Mouse (Mus musculus) hindbrain, embryonic 14.5 days (tissue): ENCODE results near the gene Rhobtb1. TPM values are rescaled to one million over a fixed set of nuclear protein-coding genes. Genes with fewer than 3 reads are reported as not detected.
A peak's percentile ranks its signal among the peaks of the same experiment; 100 is the strongest.

Source experiments
- ATAC-seq: fragments of 200-750 bp; cut with Nextera tagmentation; 2 replicates; pipeline ENCODE4 v1.8.0; 2017; ENCODE audit warnings: moderate number of reproducible peaks, mild to moderate bottlenecking, moderate TSS enrichment, moderate library complexity; ENCODE audit not compliant: low FRiP score
- DNase-seq: peaks from one replicate; pipeline ENCODE4 v3.0.0-alpha.2; 2015; ENCODE audit warnings: low spot score
- H3K27ac ChIP-seq: fragments of 300-500 bp; sonication (generic); 2 replicates; pipeline ENCODE4 v1.5.1; 2014; ENCODE audit warnings: mild to moderate bottlenecking, moderate library complexity
- H3K27me3 ChIP-seq: fragments of 300-500 bp; sonication (generic); 2 replicates; pipeline ENCODE4 v1.6.1; 2014; ENCODE audit warnings: mild to moderate bottlenecking, low read length, mixed read lengths; ENCODE audit not compliant: control insufficient read depth, insufficient read depth
- H3K36me3 ChIP-seq: fragments of 300-500 bp; sonication (generic); replicated peaks from 2 replicates; pipeline ENCODE4 v1.6.1; 2014; ENCODE audit not compliant: control insufficient read depth, insufficient read depth
- H3K4me1 ChIP-seq: fragments of 300-500 bp; sonication (generic); replicated peaks from 2 replicates; pipeline ENCODE4 v1.6.1; 2014; ENCODE audit warnings: antibody characterized with exemption, low read length, mixed read lengths; ENCODE audit not compliant: control insufficient read depth, insufficient read depth
- H3K4me2 ChIP-seq: fragments of 300-500 bp; sonication (generic); replicated peaks from 2 replicates; pipeline ENCODE4 v1.6.1; 2014; ENCODE audit warnings: mild to moderate bottlenecking, moderate library complexity
- H3K4me3 ChIP-seq: fragments of 300-500 bp; sonication (generic); replicated peaks from 2 replicates; pipeline ENCODE4 v1.5.1; 2014; ENCODE audit warnings: mild to moderate bottlenecking, low read length
- H3K9ac ChIP-seq: fragments of 300-500 bp; sonication (generic); 2 replicates; pipeline ENCODE4 v1.6.1; 2014
- H3K9me3 ChIP-seq: fragments of 300-500 bp; sonication (generic); 2 replicates; pipeline ENCODE4 v1.6.1; 2016; ENCODE audit warnings: low read length; ENCODE audit not compliant: control insufficient read depth
- WGBS: fragments of 180-500 bp; shearing (Covaris S2); extraction: QIAGEN DNeasy Blood & Tissue Kit; methylation state at CpG from one replicate; pipeline ENCODE4 v1.1.7; 2014; 5-methylcytosine and 5-hydroxymethylcytosine counted together
- polyA plus RNA-seq: library from polyadenylated mRNA; unstranded; fragments of >200 nt; fragmentation: Nextera tagmentation; extraction: Ambion mirVana; gene quantifications from 2 replicates; pipeline ENCODE4 v1.2.1, GENCODE M21; 2014

The Rhobtb1 gene
- polyA plus RNA-seq, 1 experiment from 2014 or later = 19.8 TPM

GRCm38 (mm10) chr10:69179341-69179740, 28.1 kb downstream of the Rhobtb1 start:
- H3K9ac ChIP-seq = no peak overlapping the region
- no peak for ATAC-seq
- no peak overlapping the region for H3K4me2 ChIP-seq
- H3K27me3 ChIP-seq = no peaks in the 10 kb centered on the region
- no peak for DNase-seq
- 93% methylated on average over 1 of the region's 1 CpGs for WGBS
- no peaks in the 10 kb centered on the region for H3K4me1 ChIP-seq
- H3K9me3 ChIP-seq = no peaks in the 10 kb centered on the region
- no peaks in the 10 kb centered on the region for H3K36me3 ChIP-seq
- H3K27ac ChIP-seq = no peak overlapping the region
- H3K4me3 ChIP-seq = no peak overlapping the region

- 85% methylated on average over 3 of the region's 3 CpGs for WGBS
- no peaks in the 10 kb centered on the region for H3K4me1 ChIP-seq
- no peak overlapping the region for H3K4me2 ChIP-seq
- H3K4me3 ChIP-seq = no peak overlapping the region
- DNase-seq (no peak), ATAC-seq (no peak)
- H3K9ac ChIP-seq = no peak overlapping the region
- H3K9me3 ChIP-seq = no peaks in the 10 kb centered on the region
- no peaks in the 10 kb centered on the region for H3K36me3 ChIP-seq
- H3K27ac ChIP-seq = no peak overlapping the region
- no peaks in the 10 kb centered on the region for H3K27me3 ChIP-seq
These were observed 29.8 kb downstream of the Rhobtb1 start for GRCm38 (mm10) chr10:69180997-69181396.

- no peak overlapping the region for H3K9ac ChIP-seq
- 93% methylated on average over 4 of the region's 4 CpGs for WGBS
- H3K4me1 ChIP-seq = no peaks in the 10 kb centered on the region
- no peak overlapping the region for H3K27ac ChIP-seq
- H3K27me3 ChIP-seq = no peaks in the 10 kb centered on the region
- no peak for ATAC-seq
- H3K36me3 ChIP-seq = no peaks in the 10 kb centered on the region
- no peak overlapping the region for H3K4me3 ChIP-seq
- no peaks in the 10 kb centered on the region for H3K9me3 ChIP-seq
- DNase-seq = no peak
- no peak overlapping the region for H3K4me2 ChIP-seq
These were observed 33.7 kb downstream of the Rhobtb1 start for GRCm38 (mm10) chr10:69184903-69185302.

- 83% methylated on average over 4 of the region's 4 CpGs for WGBS
- H3K4me1 ChIP-seq = no peaks in the 10 kb centered on the region
- no peak overlapping the region for H3K27ac ChIP-seq
- no peaks in the 10 kb centered on the region for H3K9me3 ChIP-seq
- H3K36me3 ChIP-seq = no peaks in the 10 kb centered on the region
- ATAC-seq (no peak), DNase-seq (no peak)
- no peak overlapping the region for H3K4me3 ChIP-seq
- H3K27me3 ChIP-seq = no peaks in the 10 kb centered on the region
- H3K4me2 ChIP-seq = no peak overlapping the region
- no peak overlapping the region for H3K9ac ChIP-seq
These were observed 34.2 kb downstream of the Rhobtb1 start for GRCm38 (mm10) chr10:69185431-69185830.

DNA sequence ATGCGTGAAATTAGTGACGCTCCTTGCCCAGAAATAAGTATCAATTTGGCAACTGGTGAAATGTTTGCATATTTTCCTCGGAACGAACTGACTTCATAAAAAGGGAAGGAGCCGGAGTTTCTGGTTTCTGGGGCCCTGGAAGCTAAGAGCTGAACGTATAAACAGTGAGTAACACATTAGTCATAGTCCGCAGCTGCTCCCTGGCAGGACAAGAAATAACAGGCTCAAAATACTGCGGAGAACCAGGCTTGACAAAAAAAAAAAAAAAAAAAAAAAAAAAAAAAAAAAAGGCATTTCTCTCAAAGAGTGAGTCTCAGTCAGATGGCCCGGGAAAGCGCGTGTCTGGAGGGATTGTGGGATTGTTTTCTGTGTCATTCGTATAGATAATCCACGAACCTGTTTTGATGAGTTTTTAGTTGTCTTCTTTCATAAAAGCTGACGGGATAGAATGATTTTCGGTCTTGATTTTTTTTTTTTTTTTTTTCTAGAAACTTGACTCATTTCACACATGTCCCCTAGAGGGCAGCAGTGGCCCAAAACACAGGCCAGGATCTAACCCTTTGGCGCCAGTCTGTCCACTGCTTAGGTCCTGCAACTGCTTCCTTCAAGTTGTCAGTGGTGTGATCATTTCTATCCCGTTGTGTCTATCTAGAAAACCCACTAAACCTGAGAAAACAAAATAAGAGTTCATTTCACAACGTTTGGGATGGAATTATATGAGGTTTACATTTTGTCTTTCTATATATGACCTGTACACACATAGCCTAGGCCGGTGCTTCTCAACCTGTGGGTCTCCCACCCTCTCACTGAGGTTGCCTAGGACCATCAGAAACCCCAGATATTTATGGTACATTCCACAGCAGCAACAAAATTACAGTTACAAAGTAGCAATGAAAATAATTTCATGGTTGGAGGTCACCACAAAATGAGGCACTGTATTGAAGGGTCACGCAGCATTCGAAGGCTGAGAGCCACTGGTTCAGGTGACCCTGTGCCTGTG, 35.0 kb downstream of the Rhobtb1 start:
- no peaks in the 10 kb centered on the region for H3K4me1 ChIP-seq
- DNase-seq (peak; percentile 79), ATAC-seq (peak; percentile 70; the same call in 1 of the 2 replicates)
- H3K36me3 ChIP-seq = no peaks in the 10 kb centered on the region
- no peak overlapping the region for H3K9ac ChIP-seq
- H3K27ac ChIP-seq = no peak overlapping the region
- WGBS = 24% methylated on average over 21 of the region's 21 CpGs
- peak overlapping the region; percentile 49 for H3K4me2 ChIP-seq
- H3K27me3 ChIP-seq = no peaks in the 10 kb centered on the region
- H3K4me3 ChIP-seq = peak overlapping the region; percentile 18
- H3K9me3 ChIP-seq = no peaks in the 10 kb centered on the region

GRCm38 (mm10) chr10:69187773-69188443, 36.7 kb downstream of the Rhobtb1 start:
- DNase-seq (no peak), ATAC-seq (no peak)
- Histone ChIP-seq H3K36me3 (no peaks in the 10 kb centered on the region), H3K4me1 (no peaks in the 10 kb centered on the region), H3K27ac (no peak overlapping the region), H3K4me3 (no peak overlapping the region), H3K9me3 (no peaks in the 10 kb centered on the region), H3K27me3 (no peaks in the 10 kb centered on the region), H3K9ac (no peak overlapping the region), H3K4me2 (no peak overlapping the region)
- WGBS = 89% methylated on average over 9 of the region's 9 CpGs

DNA sequence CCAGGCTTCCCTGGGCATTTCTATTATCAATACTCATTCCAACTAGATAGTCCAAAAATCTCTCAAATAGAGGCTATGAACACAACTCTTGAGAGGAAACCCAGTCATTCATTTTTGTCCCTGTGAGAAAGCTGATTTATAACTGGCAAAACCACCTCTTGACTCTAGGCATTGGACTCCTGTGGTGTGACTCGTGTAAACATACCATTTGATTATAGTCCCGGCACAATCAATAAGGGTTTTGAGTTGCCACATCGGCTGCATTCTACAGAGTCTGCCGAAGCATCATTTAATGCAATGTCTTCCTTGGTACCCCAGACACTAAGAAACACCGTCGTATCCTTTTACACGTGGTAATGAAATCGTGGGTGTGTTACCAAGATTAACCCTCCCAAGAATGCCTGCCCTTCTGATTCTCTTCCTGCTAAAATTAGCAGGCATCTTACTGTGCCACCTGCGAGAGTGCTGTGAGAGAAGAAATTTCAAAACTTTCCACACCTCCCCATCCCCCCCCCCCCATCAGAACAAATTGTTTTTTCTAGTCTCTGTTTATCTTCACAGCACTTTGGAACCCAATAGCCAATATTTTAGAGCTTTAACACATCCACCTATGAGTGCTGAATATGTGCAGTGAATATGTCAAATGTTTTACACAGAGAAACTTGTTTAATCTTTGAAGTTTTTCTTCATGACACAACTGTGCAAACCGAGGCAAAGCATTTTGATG, 39.4 kb downstream of the Rhobtb1 start:
- DNase-seq (no peak), ATAC-seq (no peak)
- Histone ChIP-seq H3K27ac (no peak overlapping the region), H3K9me3 (no peaks in the 10 kb centered on the region), H3K27me3 (no peaks in the 10 kb centered on the region), H3K4me1 (no peaks in the 10 kb centered on the region), H3K4me2 (no peak overlapping the region), H3K9ac (no peak overlapping the region), H3K36me3 (no peaks in the 10 kb centered on the region), H3K4me3 (no peak overlapping the region)
- 87% methylated on average over 10 of the region's 10 CpGs for WGBS

GRCm38 (mm10) chr10:69192266-69192665, 41.0 kb downstream of the Rhobtb1 start:
- no peak for ATAC-seq
- H3K27ac ChIP-seq = no peak overlapping the region
- no peak overlapping the region for H3K4me2 ChIP-seq
- DNase-seq = no peak
- WGBS = 92% methylated on average over 5 of the region's 5 CpGs
- no peaks in the 10 kb centered on the region for H3K4me1 ChIP-seq
- no peaks in the 10 kb centered on the region for H3K9me3 ChIP-seq
- no peaks in the 10 kb centered on the region for H3K27me3 ChIP-seq
- no peak overlapping the region for H3K9ac ChIP-seq
- no peaks in the 10 kb centered on the region for H3K36me3 ChIP-seq
- H3K4me3 ChIP-seq = no peak overlapping the region

DNA sequence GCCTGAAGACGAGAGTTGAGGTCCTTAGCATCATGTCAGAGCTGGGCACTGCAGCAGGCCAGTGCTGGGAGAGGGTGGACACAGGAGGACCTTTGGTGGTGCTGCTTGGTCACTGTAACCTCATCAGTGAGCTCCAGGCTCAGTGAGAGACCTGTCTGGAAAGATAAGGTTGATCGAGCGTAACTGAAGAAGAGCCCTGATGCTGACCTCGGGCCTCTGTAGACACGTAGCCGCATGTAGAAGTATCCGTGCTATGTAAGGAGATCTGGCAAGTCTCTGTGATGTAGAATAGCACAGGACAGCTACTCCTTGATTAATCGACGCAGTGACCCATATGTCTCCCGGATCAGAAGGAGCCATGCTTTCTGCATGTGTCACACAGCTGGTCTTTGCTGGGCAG, 42.5 kb downstream of the Rhobtb1 start:
- no peak overlapping the region for H3K4me3 ChIP-seq
- no peaks in the 10 kb centered on the region for H3K36me3 ChIP-seq
- ATAC-seq = no peak
- H3K9me3 ChIP-seq = no peaks in the 10 kb centered on the region
- no peaks in the 10 kb centered on the region for H3K27me3 ChIP-seq
- no peak overlapping the region for H3K27ac ChIP-seq
- DNase-seq = no peak
- 94% methylated on average over 10 of the region's 10 CpGs for WGBS
- H3K4me2 ChIP-seq = no peak overlapping the region
- no peaks in the 10 kb centered on the region for H3K4me1 ChIP-seq
- no peak overlapping the region for H3K9ac ChIP-seq
